Comparison of ENCODE assay signal across 10 mouse cellular contexts in genomic region chr3:108212406-108212805, GRCm38 (mm10). TPM values are rescaled to one million over a fixed set of nuclear protein-coding genes. Genes with fewer than 3 reads are reported as not detected.
DNase-seq lines count a peak whose midpoint lies in the region; ATAC-seq lines count a peak whose summit lies in the region.
"Had no signal": no experiment of that assay in that cellular context is flagged by ENCODE, and none has a peak within 500 bp of the region (broad histone marks: within the 10 kb centered on the region; RNA-seq: fewer than 3 reads in every experiment).

No protein-coding gene starts in this region.

- peak; percentile 60 to 69 for DNase-seq in kidney, adult 8-10 months
- peak; percentile 64 for DNase-seq in cerebellum, adult 11-12 months
- peak; percentile 23 to 36 for DNase-seq in cerebellum, postnatal 25 days
- peak; percentile 35 for DNase-seq in induced T-regulatory cell, adult 2 months (ENCODE audit: low read depth)
- no peak for DNase-seq in embryo, embryonic 11 days
- no peak for DNase-seq in urinary bladder, postnatal 14 days (ENCODE audit: low spot score)
- DNase-seq: thymus, postnatal 36 days had no signal

- no peaks in the 10 kb centered on the region for H3K27me3 ChIP-seq in kidney, embryonic 16.5 days (ENCODE audit: insufficient read depth, low read length)

- no peaks in the 10 kb centered on the region for H3K36me3 ChIP-seq in kidney, embryonic 16.5 days (ENCODE audit: insufficient read depth, low read length)

- no peaks in the 10 kb centered on the region for H3K9me3 ChIP-seq in kidney, embryonic 16.5 days (ENCODE audit: low read length)
- H3K9me3 ChIP-seq: G1E; limb, embryonic 12.5 days had no signal

- no peak overlapping the region for H3K4me2 ChIP-seq in kidney, embryonic 16.5 days (replicated peaks; ENCODE audit: low read depth, low read length)
- H3K4me2 ChIP-seq: limb, embryonic 12.5 days had no signal

- peaks cover 20% of the 10 kb centered on the region for H3K4me1 ChIP-seq in kidney, embryonic 16.5 days (ENCODE audit: insufficient read depth, low read length)

- H3K9ac ChIP-seq in kidney, embryonic 16.5 days (replicated peaks; ENCODE audit: low read length), result no peak overlapping the region
- H3K9ac ChIP-seq: limb, embryonic 12.5 days had no signal

- WGBS in kidney, embryonic 16.5 days, result 69% methylated on average over 8 of the region's 8 CpGs

- no peak for ATAC-seq in kidney, embryonic 16.5 days (ENCODE audit: low FRiP score, low TSS enrichment)

- H3K4me3 ChIP-seq in kidney, embryonic 16.5 days (ENCODE audit: low read length), result no peak overlapping the region
- H3K4me3 ChIP-seq: limb, embryonic 12.5 days had no signal

- H3K27ac ChIP-seq in kidney, embryonic 16.5 days (ENCODE audit: low read length), result no peak overlapping the region
- H3K27ac ChIP-seq: limb, embryonic 12.5 days had no signal

RNA-seq across cellular contexts. Expression of gene Atxn7l2, which starts 1.7 kb away (rescaled TPM):
- polyA plus RNA-seq in kidney, embryonic 16.5 days (2015; fragmentation: Nextera tagmentation; extraction: Ambion mirVana), result 18.7 and 22.2 TPM in 2 replicates

RNA-seq across cellular contexts. Expression of gene Cyb561d1, which starts 11.4 kb away (rescaled TPM):
- 3.4 and 3.9 TPM in 2 replicates for polyA plus RNA-seq in kidney, embryonic 16.5 days (2015; fragmentation: Nextera tagmentation; extraction: Ambion mirVana)

RNA-seq across cellular contexts. Expression of gene Sypl2, which starts 14.0 kb away (rescaled TPM):
- polyA plus RNA-seq in kidney, embryonic 16.5 days (2015; fragmentation: Nextera tagmentation; extraction: Ambion mirVana), result 3.7 and 5.0 TPM in 2 replicates
- polyA plus RNA-seq: G1E had no signal

RNA-seq across cellular contexts. Expression of gene Amigo1, which starts 26.3 kb away (rescaled TPM):
- 5.4 and 5.8 TPM in 2 replicates for polyA plus RNA-seq in kidney, embryonic 16.5 days (2015; fragmentation: Nextera tagmentation; extraction: Ambion mirVana)

RNA-seq across cellular contexts. Expression of gene Psma5, which starts 44.3 kb away (rescaled TPM):
- 282 and 321 TPM in 2 replicates for polyA plus RNA-seq in kidney, embryonic 16.5 days (2015; fragmentation: Nextera tagmentation; extraction: Ambion mirVana)

Comparison
In these comparisons a context has a peak if more than half of its experiments do, and no peak if none do; other contexts are left out.
1. DNase-seq: peak in kidney, adult 8-10 months (2 of 2), cerebellum, adult 11-12 months (single experiment), cerebellum, postnatal 25 days (2 of 2) and induced T-regulatory cell, adult 2 months (single experiment); none in embryo, embryonic 11 days (single experiment) and urinary bladder, postnatal 14 days (single experiment).